Mouse (Mus musculus): ENCODE data around the gene Vps54. TPM values are rescaled to one million over a fixed set of nuclear protein-coding genes. Genes with fewer than 3 reads are reported as not detected.

Vps54 gene
- polyA plus RNA-seq, 1 experiment = 6.3 TPM

- no peaks in the 10 kb centered on the region for H3K79me2 ChIP-seq (ENCODE audit: control insufficient read depth, insufficient read depth)
- TF ChIP-seq CEBPB (IDR thresholded peaks at IDR 0.05; ENCODE audit: low read depth) = no peak
- no peak for TF ChIP-seq FOSL1 (IDR thresholded peaks at IDR 0.05; ENCODE audit: insufficient read depth, low read length, poor library complexity, severe bottlenecking)
- TF ChIP-seq MYOG (IDR thresholded peaks at IDR 0.05; ENCODE audit: control insufficient read depth, extremely low read depth, insufficient read length) = no peak
- TF ChIP-seq MYOD1 (IDR thresholded peaks at IDR 0.05; ENCODE audit: control insufficient read depth, insufficient read length, low read depth) = no peak
- TF ChIP-seq MAX (IDR thresholded peaks at IDR 0.05) = no peak
- TF ChIP-seq CTCF (IDR thresholded peaks at IDR 0.05; ENCODE audit: control insufficient read depth, insufficient read depth, insufficient read length) = no peak
- TF ChIP-seq USF1 (IDR thresholded peaks at IDR 0.05; ENCODE audit: low read depth) = no peak
- H3K27me3 ChIP-seq (ENCODE audit: control insufficient read depth, insufficient read depth, insufficient read length) = no peaks in the 10 kb centered on the region
- H3K36me3 ChIP-seq (ENCODE audit: control insufficient read depth, insufficient read depth) = peaks cover 32% of the 10 kb centered on the region
- no peaks in the 10 kb centered on the region for H3K79me3 ChIP-seq (ENCODE audit: low read depth)
- H3K4me3 ChIP-seq (ENCODE audit: insufficient read depth, poor library complexity, severe bottlenecking) = no peak overlapping the region
- no peak overlapping the region for H3ac ChIP-seq (ENCODE audit: control insufficient read depth, insufficient read length, low read depth)
These were observed 70.4 kb downstream of the Vps54 start for GRCm38 (mm10) chr11:21309516-21309915.

- Histone ChIP-seq H3K79me3 (ENCODE audit: low read depth) (no peaks in the 10 kb centered on the region), H3K79me2 (ENCODE audit: control insufficient read depth, insufficient read depth) (no peaks in the 10 kb centered on the region), H3K4me3 (ENCODE audit: insufficient read depth, poor library complexity, severe bottlenecking) (no peak overlapping the region), H3K36me3 (ENCODE audit: control insufficient read depth, insufficient read depth) (peaks cover 40% of the 10 kb centered on the region), H3K27me3 (ENCODE audit: control insufficient read depth, insufficient read depth, insufficient read length) (no peaks in the 10 kb centered on the region), H3ac (ENCODE audit: control insufficient read depth, insufficient read length, low read depth) (no peak overlapping the region)
- TF ChIP-seq USF1 (IDR thresholded peaks at IDR 0.05; ENCODE audit: low read depth) = peak; percentile 56
- TF ChIP-seq MYOG (IDR thresholded peaks at IDR 0.05; ENCODE audit: control insufficient read depth, extremely low read depth, insufficient read length) = no peak
- TF ChIP-seq MYOD1 (IDR thresholded peaks at IDR 0.05; ENCODE audit: control insufficient read depth, insufficient read length, low read depth) = no peak
These were observed 75.0 kb downstream of the Vps54 start for GRCm38 (mm10) chr11:21313922-21314657.

DNA sequence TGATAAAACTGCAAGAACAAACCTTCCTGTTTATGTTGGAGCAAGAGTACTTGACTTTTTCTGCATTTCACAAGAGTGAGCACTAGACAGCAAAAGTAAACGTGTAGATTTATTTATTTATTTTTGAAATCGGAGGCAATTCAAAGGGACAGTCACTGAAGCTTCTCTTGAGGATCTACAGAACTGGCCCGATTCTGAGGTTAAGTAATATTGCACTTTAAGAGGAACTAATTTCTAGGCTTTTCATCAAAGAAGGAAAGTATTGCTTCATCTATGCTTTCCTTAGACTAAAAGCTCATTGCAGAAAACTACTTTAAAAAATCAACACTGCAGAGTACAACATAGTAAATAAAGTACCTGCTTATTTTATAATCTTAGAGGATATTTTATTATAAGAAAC is 82.5 kb downstream of the Vps54 start:
- Histone ChIP-seq H3K4me3 (ENCODE audit: insufficient read depth, poor library complexity, severe bottlenecking) (no peak overlapping the region), H3K79me3 (ENCODE audit: low read depth) (no peaks in the 10 kb centered on the region), H3K27me3 (ENCODE audit: control insufficient read depth, insufficient read depth, insufficient read length) (no peaks in the 10 kb centered on the region), H3ac (ENCODE audit: control insufficient read depth, insufficient read length, low read depth) (no peak overlapping the region), H3K36me3 (ENCODE audit: control insufficient read depth, insufficient read depth) (peaks cover 67% of the 10 kb centered on the region), H3K79me2 (ENCODE audit: control insufficient read depth, insufficient read depth) (no peaks in the 10 kb centered on the region)
- TF ChIP-seq FOSL1 (IDR thresholded peaks at IDR 0.05; ENCODE audit: insufficient read depth, low read length, poor library complexity, severe bottlenecking) = no peak
- no peak for TF ChIP-seq USF1 (IDR thresholded peaks at IDR 0.05; ENCODE audit: low read depth)
- TF ChIP-seq MYOD1 (IDR thresholded peaks at IDR 0.05; ENCODE audit: control insufficient read depth, insufficient read length, low read depth) = no peak
- TF ChIP-seq CEBPB (IDR thresholded peaks at IDR 0.05; ENCODE audit: low read depth) = no peak
- no peak for TF ChIP-seq MAX (IDR thresholded peaks at IDR 0.05)
- no peak for TF ChIP-seq MYOG (IDR thresholded peaks at IDR 0.05; ENCODE audit: control insufficient read depth, extremely low read depth, insufficient read length)
- no peak for TF ChIP-seq CTCF (IDR thresholded peaks at IDR 0.05; ENCODE audit: control insufficient read depth, insufficient read depth, insufficient read length)

DNA sequence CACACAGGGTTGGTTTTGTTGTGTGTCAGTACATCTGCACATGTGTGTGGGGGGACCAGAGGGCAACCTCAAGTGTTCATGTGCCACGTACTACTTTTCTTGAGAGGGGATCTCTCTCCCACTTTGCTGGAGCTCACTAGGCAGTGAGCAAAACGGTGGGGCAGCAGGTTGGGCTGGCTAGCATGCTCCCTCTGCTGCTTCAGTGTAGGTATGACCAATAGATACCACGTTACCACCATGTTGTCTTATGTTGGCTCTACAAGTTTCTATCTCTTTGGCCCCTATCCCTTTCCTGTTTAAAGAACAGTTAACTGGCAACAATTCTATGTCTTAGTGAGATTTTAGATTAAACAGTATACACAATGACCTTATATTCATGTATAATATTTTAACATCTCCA is 83.3 kb downstream of the Vps54 start:
- H3K79me3 ChIP-seq (ENCODE audit: low read depth) = no peaks in the 10 kb centered on the region
- H3K27me3 ChIP-seq (ENCODE audit: control insufficient read depth, insufficient read depth, insufficient read length) = no peaks in the 10 kb centered on the region
- H3K79me2 ChIP-seq (ENCODE audit: control insufficient read depth, insufficient read depth) = no peaks in the 10 kb centered on the region
- TF ChIP-seq CEBPB (IDR thresholded peaks at IDR 0.05; ENCODE audit: low read depth) (no peak), CTCF (IDR thresholded peaks at IDR 0.05; ENCODE audit: control insufficient read depth, insufficient read depth, insufficient read length) (no peak), USF1 (IDR thresholded peaks at IDR 0.05; ENCODE audit: low read depth) (no peak), MAX (IDR thresholded peaks at IDR 0.05) (no peak), MYOD1 (IDR thresholded peaks at IDR 0.05; ENCODE audit: control insufficient read depth, insufficient read length, low read depth) (no peak), FOSL1 (IDR thresholded peaks at IDR 0.05; ENCODE audit: insufficient read depth, low read length, poor library complexity, severe bottlenecking) (no peak), MYOG (IDR thresholded peaks at IDR 0.05; ENCODE audit: control insufficient read depth, extremely low read depth, insufficient read length) (no peak)
- H3ac ChIP-seq (ENCODE audit: control insufficient read depth, insufficient read length, low read depth) = no peak overlapping the region
- peaks cover 60% of the 10 kb centered on the region for H3K36me3 ChIP-seq (ENCODE audit: control insufficient read depth, insufficient read depth)
- H3K4me3 ChIP-seq (ENCODE audit: insufficient read depth, poor library complexity, severe bottlenecking) = no peak overlapping the region

DNA sequence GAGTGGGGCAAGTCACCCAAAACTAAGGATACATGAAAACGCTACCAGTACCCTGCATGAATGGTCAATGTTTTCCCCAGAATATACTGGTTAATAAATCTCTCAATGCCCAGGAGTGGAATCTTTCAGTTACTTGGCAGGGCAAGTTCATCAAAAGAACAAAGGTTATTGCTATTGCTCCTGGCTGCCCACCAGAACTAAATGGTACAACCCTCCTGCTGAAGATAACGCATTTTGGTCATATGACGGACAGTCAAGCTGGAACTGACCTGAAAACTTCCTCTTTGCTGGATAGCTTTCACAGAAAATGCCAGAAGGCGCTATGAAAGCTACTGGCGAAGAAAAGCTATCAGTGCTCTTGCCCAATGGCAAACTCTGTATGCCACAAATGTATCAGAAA is 86.7 kb downstream of the Vps54 start:
- H3K79me3 ChIP-seq (ENCODE audit: low read depth) = no peaks in the 10 kb centered on the region
- H3K36me3 ChIP-seq (ENCODE audit: control insufficient read depth, insufficient read depth) = peaks cover 64% of the 10 kb centered on the region
- H3ac ChIP-seq (ENCODE audit: control insufficient read depth, insufficient read length, low read depth) = no peak overlapping the region
- H3K4me3 ChIP-seq (ENCODE audit: insufficient read depth, poor library complexity, severe bottlenecking) = no peak overlapping the region
- TF ChIP-seq MAX (IDR thresholded peaks at IDR 0.05) (no peak), FOSL1 (IDR thresholded peaks at IDR 0.05; ENCODE audit: insufficient read depth, low read length, poor library complexity, severe bottlenecking) (no peak), MYOG (IDR thresholded peaks at IDR 0.05; ENCODE audit: control insufficient read depth, extremely low read depth, insufficient read length) (no peak), MYOD1 (IDR thresholded peaks at IDR 0.05; ENCODE audit: control insufficient read depth, insufficient read length, low read depth) (no peak), CEBPB (IDR thresholded peaks at IDR 0.05; ENCODE audit: low read depth) (no peak), CTCF (IDR thresholded peaks at IDR 0.05; ENCODE audit: control insufficient read depth, insufficient read depth, insufficient read length) (no peak), USF1 (IDR thresholded peaks at IDR 0.05; ENCODE audit: low read depth) (no peak)
- no peaks in the 10 kb centered on the region for H3K79me2 ChIP-seq (ENCODE audit: control insufficient read depth, insufficient read depth)
- H3K27me3 ChIP-seq (ENCODE audit: control insufficient read depth, insufficient read depth, insufficient read length) = no peaks in the 10 kb centered on the region

All from C2C12 (cell line).